Mouse (Mus musculus): ENCODE data around the gene Lonrf3.
A peak's percentile ranks its signal among the peaks of the same experiment; 100 is the strongest.

Lonrf3 gene

GRCm38 (mm10) chrX:36328271-36329039 lies at the start of gene Lonrf3:
Lonrf3 (plus strand) TSS chrX:36328353.
- DNase-seq (ENCODE audit: low read depth, low spot score) = peak; percentile 74

DNA sequence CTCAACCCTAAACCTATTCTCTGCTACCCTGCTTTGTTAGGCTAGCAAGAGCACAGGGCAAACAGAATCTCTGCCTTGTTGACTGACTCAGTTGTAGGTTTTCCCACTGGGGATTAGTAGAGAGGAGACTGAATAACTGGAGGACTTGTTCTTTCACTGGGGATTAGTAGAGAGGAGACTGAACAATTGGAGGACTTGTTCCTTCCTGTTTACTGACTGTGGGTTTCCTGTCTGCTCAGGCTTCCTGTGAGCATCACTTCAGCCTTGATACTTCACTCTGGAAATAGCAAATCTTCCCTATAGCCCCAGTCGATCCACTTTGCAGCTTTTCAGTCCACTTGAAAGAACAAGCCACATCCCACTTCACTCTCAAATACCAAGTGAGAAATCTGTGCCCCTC lies 49.4 kb upstream of the Lonrf3 start:
- peak; percentile 24 for DNase-seq (ENCODE audit: low read depth, low spot score)

GRCm38 (mm10) chrX:36311420-36311819 lies 16.7 kb upstream of the Lonrf3 start:
- no peak for DNase-seq (ENCODE audit: low read depth, low spot score)

GRCm38 (mm10) chrX:36327491-36328255 lies 480 bp upstream of the Lonrf3 start:
- peak; percentile 24 for DNase-seq (ENCODE audit: low read depth, low spot score)

DNA sequence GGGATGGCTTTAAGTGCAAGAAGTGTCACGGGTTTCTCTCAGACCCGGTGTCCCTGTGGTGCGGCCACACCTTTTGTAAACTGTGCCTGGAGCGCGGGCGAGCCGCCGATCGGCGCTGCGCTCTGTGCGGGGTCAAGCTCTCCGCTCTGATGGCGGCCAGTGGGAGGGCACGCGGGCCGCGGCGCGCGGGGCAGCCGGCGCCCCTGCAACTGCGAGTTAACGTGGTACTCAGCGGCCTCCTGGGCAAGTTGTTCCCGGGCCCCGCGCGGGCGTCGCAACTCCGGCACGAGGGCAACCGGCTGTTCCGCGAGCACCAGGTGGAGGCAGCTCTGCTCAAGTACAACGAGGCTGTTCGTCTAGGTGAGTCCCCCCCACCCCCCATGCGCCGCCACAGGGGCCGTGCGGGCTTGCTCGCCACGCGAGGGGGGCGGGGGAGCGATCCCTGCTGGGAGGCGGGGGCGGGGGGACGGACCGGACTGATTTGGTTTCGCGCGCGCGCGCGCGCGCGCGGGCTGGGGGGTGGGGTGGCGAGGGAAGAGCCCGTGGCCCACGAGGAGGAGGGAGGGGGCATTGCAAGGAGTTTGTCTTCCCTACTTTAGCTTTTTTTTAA lies 992 bp downstream of the Lonrf3 start:
- DNase-seq (ENCODE audit: low read depth, low spot score) = peak; percentile 25

- DNase-seq (ENCODE audit: low read depth, low spot score) = peak; percentile 39
These were observed 1.8 kb downstream of the Lonrf3 start for GRCm38 (mm10) chrX:36329849-36330411.

GRCm38 (mm10) chrX:36352446-36352845 lies 24.3 kb downstream of the Lonrf3 start:
- DNase-seq (ENCODE audit: low read depth, low spot score) = peak; percentile 53

GRCm38 (mm10) chrX:36385340-36385739 lies 57.2 kb downstream of the Lonrf3 start:
- DNase-seq (ENCODE audit: low read depth, low spot score) = no peak

DNA sequence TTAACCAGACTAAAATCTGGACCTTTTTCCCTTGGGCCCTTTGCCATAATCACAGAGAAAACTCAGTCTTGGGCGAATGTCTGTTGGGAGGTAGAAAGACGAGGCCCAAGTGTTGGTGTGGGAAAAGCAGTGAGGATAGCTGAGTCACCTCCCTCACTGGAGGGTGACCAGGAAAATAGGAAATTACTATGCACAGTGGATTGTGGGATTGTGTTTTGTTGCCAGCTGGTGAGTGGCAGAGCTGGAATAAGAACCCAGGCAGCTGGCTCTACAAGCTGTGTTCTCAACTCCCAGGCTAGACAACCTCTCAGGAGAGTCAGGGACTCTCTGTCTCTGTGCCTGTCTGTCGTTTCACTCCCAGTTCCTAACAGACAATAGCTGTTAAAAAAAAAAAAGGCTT lies 61.8 kb downstream of the Lonrf3 start:
- DNase-seq (ENCODE audit: low read depth, low spot score) = no peak

- DNase-seq (ENCODE audit: low read depth, low spot score) = no peak
These were observed 62.4 kb downstream of the Lonrf3 start for GRCm38 (mm10) chrX:36390503-36390902.

GRCm38 (mm10) chrX:36392672-36393071 lies 64.5 kb downstream of the Lonrf3 start:
- no peak for DNase-seq (ENCODE audit: low read depth, low spot score)

GRCm38 (mm10) chrX:36393279-36393678 lies 65.1 kb downstream of the Lonrf3 start:
- peak; percentile 28 for DNase-seq (ENCODE audit: low read depth, low spot score)

DNA sequence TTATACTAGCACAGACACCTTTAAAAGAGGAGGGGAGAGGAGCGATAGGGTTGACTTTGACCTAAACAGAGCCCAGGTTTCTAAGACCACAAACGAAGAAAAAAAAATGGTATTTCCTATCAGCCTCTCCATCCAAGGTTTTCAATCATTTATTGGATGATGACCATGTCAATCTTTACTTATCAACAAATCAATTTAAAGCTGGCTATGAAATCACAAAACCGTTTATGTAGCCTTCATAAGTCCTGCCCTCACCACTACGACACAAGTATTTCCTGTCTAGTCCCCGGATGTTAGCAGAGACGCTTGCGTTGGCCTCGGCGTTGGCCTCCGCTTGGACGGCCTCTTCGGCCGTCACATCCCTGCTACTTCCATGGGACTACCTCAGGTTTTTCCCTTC lies 72.8 kb downstream of the Lonrf3 start, which contains the start of gene Gm6268:
Gene Gm6268 (plus strand): TSS at position 301 of the 400 bp plus-strand sequence.
- no peak for DNase-seq (ENCODE audit: low read depth, low spot score)

DNA sequence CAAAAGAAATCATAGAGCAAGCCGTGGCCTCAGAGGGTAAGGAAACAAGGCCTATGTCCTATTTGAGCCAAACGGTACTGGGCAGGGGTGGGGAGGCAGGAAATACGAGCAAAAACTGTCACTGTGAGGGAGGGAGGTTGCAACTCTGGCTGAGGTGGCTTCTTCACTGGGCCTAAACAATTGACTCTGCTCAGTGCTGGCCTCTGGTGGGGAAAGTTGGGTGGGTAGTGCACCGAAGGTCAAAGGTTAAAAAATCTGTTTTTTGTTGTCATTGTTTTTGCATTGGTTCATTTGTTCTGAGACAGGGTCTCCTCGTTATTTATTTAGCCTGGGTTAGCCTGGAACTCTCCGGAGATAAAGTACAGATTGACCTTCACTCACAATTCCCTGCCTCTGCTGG lies 74.2 kb downstream of the Lonrf3 start:
- DNase-seq (ENCODE audit: low read depth, low spot score) = peak; percentile 49

All from CD4-positive, CD25-positive, alpha-beta regulatory T cell, adult 2 months (primary cell).